Mouse (Mus musculus) spleen, postnatal 36 days (tissue): ENCODE measurements around the gene Pxdn.

Experiments
- DNase-seq, 2 experiments: peaks; one replicate each; pipeline ENCODE4 v3.0.0; 2022; ENCODE audit warnings: low spot score in 2 of 2, mixed read lengths in 1 of 2

Pxdn gene

DNA sequence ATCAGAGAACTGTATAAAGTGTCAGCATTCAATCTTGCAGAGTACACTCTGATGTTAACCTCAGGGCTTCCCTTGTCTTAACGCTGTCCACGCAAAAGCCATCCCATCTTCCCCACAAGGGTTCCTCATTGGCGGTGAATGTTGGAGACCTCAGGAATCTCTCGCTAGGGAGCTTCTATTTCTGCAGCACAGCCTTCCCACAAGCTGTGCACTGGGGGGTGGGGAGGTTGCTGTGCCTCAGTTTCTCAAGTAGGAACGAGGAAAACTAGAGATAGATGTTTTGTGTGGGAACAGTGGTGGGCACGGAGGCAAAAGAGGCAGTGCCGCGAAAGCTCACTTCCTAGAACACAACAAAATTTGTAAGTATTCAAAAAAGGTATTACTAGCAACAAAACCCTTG, at the start of gene Pxdn:
Gene Pxdn (plus strand): TSS at position 301 of the 400 bp plus-strand sequence.
- DNase-seq: no peak

DNA sequence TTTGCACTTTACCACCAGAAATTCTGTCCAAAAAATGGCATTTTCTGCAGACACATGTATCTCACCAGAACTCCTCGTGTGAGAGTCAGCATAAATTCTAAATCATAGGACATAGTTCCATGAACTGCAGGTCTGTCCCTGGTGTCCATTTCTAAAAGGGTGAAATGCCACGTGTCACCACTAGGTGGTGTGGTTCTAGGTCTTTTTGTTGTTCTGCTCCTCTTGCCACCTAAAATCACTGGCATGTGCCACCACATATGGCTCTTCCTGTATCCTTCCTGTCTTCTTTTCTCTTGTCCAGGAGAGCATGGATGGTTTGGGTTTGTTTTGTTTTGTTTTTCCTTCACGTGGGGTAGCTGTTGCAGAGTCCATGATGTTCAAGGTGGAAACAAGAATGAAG, 42.7 kb upstream of the Pxdn start:
- DNase-seq: no peak

DNA sequence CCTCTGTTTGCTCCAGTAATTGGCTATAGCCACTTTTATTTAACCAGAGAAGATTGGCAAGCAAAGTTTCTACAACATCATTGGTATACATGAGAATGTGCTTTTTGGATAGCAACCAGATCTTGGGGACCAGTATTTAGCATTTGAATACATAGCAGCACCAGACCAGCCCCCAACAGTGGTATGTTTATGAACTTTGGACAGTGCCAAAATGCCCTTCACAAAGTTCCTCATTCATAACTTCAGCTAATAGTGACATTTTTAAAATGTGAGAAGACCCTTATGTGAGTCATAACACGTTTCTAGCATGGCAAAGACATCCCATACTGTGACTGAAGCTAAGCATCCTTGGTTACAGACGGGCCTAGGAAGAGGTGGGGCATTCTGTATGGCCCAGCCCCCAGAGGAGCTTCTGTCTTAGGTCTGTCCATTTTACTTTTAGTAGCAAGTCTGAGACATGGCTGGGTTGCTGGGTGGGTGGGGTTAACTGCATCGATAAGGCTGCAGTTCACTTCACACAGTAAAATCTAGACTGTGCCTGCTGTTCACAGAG, 39.8 kb upstream of the Pxdn start:
- DNase-seq: no peak

DNA sequence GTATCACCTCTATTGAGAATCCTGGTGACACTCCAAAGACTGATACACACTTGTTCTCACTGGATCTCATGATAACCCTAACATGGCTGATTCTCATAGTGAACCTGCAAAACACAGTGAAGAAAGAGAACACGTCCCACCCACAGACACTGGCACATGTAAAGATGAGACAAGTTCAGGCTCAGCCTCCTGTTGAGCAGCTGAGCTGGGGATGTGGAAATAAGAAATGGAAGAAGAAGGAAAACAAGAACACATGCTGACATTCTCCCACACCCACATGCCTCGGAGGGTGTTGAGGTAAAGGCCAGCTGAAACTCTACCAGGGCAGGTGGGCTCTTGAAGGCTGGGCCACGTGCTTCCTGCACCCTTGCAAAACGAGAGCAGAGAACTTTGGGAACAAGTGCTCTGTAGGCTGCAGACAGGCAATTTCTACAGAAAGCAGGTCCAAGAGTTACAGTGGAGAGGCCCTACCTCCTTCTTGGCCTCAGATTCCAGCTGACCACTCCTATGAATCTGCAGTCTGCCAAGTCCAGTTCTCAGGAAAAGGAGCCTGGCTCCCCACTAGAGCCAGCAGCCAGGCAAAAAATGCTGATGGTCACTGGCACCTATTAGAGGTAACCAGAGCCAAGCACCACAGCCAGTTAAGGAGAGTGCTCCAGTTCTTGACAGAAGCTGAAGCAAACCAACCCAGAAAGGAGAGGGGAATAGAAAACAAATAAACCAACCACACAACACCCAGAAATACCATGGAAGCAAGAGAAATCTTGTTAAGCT, 33.1 kb upstream of the Pxdn start:
- no peak for DNase-seq

DNA sequence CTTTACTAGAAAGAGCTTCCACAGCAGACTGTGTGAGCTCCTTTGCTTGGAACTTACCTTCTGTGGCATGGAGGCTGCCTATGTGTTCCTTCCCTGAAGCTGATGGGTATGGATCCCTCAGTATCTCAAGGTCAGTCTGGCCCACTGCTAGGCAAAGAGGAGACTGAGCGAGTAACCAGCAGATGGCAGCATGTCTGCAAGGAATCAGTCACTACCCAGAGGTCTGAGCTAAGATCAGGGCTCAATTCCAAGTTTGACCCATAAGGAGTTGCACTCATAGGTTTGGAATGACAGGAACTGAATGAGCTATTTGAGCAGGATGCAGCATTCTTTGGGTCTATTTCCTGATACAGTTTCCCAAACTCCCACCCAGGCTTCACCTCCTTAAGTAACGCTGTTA, 30.4 kb upstream of the Pxdn start:
- no peak for DNase-seq

DNA sequence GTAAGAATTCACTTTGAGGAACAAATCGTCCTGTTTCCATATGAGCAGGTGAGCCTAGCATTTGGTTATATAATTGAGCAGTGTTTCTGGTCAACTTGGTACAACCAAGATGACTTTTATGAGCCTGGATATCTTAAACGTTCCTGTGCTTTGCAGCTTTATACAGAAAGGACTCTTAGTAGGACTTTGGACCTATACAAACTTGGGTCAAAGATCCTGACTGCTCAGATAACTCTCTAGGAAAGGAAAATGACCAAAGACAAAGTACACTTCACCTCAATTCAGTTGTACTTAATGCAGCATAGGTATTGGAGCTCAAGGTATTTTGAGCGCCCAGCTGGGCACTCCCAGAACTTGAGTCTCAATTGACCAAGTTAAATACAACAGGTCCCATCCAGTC, 21.3 kb upstream of the Pxdn start:
- no peak for DNase-seq

DNA sequence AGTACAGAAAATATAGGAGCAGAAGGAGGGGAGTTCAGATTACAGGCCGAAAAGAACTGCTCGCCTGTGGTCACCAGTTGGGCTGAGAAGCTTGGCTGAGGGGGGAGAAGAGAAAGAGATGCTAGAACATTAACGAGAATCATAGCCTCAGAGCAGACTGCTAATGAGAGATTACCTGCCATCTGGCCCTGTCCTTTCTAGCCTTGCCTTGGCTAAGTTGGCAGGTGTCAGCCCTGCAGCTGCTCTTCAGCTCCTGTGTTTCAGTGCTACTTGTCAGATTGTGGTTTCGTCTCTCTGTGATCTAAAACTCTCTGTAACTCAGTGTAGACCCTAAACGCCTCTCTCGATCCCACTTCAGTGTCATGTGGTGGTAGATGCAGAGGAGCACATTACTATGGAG, 20.6 kb upstream of the Pxdn start:
- DNase-seq: no peak

DNA sequence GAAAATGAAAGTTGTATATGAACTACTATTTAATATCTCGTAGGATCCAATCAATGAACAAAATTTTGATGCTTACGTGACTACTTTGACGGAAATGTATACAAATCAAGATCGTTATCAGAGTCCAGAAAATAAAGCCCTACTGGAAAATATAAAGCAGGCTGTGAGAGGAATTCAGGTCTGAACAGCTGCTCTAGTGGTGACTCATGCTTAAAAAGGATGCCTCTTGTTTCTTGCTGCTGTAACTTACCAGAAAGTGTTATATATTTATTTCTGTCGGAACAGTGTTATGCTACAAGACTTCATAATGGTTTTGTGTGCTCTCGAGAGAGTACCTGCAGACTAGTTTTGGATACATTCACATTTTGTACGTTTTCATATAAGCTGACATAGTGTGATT, 17.1 kb upstream of the Pxdn start:
- DNase-seq: no peak

DNA sequence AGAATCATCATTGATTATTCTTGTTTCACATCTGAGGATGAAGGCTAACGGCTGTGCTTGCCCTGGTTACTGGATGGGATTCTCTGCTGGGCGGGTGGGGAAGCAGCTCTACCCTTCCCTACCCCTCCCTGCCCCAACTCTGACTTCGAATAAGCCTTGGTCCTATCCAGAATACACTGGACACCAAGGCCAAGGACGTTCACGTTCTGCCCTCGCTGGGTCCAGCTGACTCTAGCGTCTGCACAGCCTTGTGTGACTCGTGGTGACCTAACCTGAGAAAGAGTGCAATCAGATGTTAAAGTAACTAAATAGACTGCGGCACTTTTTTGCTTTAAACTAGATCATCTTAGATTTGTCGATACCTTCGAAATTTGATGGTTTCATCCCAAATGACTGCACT, 15.9 kb upstream of the Pxdn start:
- DNase-seq: no peak

DNA sequence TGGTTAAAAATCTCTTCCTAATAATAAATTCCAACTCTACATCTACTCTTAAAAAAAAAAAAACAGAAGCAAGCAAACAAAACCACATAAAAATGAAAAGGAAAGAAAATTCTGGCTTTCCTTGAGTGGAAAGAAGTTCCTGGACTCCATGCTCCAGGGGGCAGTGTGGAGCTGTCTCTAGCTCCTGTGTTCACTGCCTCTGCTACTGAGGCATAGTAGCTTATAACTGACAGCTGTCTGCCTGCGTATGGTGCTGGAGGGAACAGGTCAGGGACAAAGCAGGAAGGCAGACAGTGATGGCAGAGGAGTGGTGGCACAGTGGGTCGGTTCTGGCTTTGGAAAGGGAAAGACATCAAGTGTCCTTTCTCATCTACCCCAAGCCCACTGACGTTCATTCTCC, 10.5 kb upstream of the Pxdn start:
- DNase-seq: no peak

DNA sequence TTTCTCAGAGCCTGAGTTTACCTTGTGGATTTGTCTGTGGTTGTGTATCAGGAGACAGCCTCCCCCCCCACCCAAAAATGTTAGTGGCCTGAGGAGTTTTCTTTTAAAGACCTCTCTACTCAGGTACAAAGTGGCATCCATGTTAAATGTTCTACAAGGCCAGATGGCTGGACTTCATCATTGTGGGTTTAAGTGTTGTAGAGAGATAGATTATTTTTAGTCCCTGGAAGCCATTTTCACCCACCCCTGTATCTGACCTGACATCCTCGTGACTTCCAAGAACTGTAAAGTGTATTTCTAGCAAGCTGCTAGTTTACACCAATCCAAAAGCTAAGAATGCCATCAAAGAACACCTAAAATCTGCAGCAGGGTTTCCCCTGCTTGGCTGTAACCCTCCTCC, 6.8 kb upstream of the Pxdn start:
- DNase-seq: no peak

DNA sequence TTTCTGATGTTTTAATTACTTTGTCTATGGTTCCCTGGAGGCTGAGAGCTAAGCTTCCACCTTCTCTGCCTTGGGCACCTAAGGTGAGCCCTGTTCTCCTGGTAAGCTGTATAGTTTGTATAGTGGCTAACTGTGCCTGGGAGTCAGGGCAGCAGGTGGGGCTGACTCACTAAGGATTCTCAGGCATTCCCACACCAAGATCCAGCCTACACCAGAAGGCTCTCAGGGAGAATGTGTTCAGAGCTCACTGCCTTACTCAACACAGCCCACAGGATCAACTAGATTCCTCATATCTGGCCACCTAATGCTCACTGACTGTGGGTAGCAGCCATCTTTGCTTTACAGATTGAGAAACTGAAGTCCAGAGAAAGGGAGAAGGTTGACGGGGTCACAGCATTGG, 4.5 kb upstream of the Pxdn start:
- no peak for DNase-seq

DNA sequence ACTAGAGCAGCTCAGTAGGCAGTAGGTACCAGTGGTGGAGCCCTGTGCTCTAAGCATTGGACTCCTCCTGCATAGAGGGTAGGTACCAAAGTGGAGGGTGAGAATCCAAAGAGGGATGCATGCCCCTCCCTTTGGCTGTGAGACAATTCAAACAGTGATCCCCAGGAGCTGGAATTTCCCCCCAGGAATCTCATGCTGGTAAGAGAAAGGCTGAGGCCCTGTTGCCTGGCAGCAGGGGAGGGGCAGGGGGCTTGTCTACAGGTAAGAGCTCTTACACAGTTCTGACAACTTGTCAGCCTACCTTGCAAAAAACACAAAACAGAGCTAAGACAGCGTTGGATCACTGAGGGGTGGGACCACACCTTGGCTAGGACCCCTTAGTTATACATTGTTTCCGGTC, 3.9 kb upstream of the Pxdn start:
- DNase-seq: no peak

DNA sequence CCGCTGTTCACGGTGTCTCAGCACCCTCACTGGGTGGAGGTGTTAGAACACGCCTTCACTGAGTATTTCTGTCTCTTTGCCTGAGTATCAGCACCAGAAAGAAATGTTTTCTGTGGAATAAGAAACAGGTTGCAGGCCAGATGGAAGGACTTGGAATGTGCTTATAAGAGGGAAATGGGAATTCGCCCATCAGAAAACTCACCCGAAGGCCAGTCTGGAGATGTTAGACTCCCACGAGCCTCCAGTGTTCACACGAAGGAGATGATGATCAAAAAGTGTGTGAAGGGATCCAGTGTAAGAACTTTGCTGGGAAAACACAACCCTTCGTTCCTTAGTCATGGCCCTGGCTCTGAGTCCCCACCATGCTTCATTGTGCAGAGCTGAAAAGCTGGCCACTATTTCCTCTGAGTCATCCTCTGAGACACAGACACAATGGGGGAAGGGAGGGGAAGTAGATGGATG, 3.3 kb upstream of the Pxdn start:
- DNase-seq: no peak

DNA sequence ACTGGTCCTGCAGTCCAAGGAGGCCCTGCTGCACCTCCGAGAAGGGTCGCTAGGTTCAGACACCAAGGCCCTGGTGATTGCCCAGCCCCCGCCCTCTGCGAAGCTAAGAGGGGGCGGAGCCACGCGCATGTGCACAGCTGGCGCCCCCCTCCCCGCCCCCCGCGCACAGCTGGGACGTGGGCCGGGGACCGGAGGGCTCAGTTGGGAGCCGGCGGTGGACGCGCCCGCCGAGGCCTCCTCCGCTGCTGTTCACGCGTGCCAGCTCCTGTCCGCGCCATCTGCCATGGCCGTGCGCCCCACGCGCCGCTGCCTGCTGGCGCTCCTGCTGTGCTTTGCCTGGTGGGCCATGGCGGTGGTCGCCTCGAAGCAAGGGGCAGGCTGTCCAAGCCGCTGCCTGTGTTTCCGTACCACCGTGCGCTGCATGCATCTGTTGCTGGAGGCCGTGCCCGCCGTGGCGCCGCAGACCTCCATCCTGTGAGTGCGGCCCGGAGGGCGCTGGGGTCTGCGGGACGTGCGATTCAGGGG, 505 bp downstream of the Pxdn start:
- no peak for DNase-seq

DNA sequence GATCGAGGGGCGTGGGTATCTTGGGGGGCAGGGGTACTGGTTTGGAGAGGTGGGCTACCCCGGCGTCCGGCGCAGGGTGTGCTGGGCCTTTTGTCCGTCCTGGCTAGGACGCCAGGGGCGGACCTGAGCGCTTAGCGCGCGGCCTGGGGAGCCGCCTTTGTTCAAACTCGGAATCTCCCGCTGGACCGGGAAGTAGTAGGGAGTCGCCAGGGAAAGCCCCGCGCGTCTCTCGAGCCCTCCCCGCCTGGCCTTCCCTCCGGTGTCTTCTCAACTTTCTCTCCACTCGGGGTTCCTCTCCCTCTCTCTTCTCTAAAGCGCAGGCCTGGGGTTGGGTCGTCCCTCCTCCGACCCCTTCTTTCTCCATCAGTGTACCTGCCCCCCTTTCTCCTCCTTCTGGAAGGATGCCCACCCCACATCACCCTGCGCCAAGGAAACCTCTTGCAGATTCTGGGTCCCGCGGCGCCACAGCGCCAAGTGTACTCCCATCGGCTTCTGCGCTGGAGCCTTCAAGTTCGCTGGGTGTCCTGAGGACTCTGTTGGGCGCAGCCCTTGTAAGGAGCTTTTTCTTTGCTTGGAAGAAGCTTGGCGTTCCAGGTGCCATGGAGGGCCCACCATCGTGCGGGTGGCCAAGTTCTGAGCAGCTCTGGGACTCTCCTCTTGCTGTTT, 1.1 kb downstream of the Pxdn start:
- peak in 1 of 2 experiments; percentile 3 for DNase-seq

DNA sequence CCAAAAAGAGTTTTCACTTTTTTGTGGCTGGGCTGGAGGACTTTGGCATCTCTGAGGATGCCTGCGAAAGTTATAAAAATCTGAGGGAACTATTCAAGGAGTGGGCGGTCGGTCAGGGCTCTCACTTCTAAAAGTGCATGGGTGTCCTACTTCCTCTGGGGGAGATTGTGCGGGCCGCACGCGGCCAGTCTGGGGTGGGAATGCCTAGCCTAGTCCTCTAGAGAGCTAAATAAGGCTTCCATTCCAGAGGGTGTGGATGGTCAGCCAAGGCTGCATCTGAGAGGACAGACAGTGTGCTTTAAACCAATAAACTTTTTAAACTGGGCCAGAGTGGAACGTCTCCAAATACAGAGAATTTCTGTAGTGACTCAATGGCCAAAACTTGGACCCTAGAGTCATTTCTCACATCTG, 1.9 kb downstream of the Pxdn start:
- no peak for DNase-seq

DNA sequence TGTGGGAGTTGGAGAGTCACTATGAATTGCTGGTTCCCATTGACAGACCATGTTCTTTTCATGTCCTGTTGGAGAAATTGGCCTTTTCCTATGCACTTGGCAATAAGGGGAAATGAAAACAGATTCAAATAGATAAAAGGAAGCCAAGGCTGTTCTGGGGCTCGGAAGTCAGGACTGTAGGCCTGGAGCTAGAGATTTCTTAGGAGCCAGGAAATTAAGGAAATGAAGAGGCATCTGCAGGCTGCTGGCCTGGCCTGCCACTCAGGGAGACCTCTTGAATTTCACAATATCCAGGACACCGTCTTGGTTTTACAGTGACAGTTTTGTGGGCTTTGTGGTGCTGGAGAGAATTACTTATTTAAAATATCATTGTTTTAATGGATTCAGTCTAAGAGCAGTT, 5.0 kb downstream of the Pxdn start:
- DNase-seq: no peak

DNA sequence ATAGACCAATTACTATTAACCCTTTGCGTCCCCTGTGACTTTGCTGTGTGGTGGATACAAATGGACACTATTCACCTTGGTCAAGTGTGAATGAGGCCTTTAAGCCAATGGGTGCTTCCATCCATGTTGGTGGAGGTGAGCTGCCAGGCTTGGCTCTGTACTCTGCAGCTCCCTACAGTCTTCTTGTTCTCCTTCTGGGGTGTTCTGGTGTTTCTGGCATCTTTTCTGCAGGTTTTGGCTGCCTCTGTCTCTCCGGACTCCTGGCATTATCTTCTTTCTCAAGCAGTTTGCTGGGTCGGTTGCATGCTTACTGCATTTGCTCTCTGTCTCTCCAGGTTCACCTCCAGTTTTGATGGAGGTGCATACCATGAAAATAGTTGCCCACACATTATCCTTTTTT, 7.2 kb downstream of the Pxdn start:
- no peak for DNase-seq

DNA sequence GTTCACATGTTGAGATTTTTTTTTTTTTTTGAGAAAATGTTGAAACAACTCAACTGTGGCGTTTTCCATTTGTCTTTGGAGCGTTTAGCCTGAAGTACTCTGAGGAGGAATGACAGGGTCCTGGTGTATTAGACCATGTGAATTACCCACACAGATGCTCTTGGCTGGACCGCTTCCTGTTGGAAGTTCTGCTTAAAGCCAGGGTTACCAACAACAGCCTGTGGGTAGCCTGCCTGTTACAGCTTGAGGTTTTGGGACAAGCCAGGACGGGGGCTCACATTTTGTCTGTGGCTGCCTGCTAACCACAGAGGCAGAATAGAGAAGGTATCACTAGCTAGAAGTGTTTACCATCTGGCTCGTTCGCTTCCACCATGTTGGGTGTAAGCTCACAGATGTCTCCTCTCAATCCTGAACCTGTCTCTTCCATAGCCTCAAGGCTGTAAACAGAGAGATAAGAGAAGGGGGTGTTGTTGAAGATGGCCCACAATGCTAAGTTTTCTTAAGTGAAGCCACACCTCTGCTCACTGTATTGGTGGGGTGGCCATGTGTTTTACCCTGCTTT, 7.9 kb downstream of the Pxdn start:
- DNase-seq: no peak

DNA sequence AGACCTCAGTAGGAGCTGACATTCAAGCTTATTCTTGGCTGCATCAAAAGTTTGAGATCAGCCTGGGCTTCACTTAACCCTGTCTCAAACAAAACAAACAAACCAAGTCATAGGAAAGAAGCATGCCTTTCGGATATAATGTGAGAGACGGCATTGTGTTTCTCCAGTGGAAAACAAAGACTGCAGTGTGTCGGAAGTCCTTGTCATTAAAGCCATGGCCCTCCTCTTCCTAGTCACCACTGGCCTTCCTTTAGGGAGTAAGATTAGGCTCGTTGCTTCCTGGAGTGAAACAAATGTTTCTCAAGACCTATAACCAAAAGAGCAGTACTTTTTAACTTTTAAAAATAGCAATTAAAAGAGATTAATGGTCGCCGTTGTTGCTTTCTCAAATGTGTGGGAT, 13.6 kb downstream of the Pxdn start:
- no peak for DNase-seq

DNA sequence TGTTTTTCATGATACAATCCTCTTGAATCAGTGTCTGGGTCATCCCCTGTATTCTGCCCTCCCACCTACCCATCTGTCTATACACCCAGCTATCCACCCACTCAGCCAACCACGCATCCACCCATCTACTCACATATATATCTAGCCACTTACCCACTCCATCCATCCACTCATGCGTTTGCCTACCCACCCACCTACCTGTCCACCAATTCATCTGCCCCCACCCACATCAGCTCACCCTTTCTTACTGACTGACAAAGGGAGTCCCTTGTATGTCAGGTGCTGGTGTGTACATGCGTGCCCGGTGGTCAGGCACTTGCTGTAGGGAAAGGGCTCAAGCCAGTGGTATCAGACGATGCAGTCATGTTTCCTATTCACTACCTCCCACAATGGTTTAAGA, 14.1 kb downstream of the Pxdn start:
- DNase-seq: no peak

DNA sequence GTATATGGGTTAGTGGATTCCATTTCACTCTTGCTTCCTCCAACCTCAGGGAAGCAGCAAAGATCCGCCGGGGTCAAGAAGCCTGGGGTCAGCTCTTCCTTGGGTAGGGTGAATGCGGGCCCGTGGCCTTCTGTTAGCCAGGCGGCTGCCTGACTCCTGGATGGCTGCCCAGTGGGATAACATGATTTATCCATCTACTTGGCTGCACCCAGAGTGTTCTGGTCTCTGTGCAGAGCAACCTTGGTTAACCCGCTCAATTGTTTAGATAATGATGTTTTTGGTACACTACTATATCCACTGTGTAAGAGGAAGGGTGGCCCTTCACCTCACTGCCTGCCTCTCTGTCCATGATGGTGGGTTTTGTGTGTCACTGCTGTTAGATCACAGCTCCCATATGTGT, 14.7 kb downstream of the Pxdn start:
- no peak for DNase-seq
